Mouse (Mus musculus) spleen, adult 12 weeks (tissue): ENCODE measurements around the gene Zc3h7a.
A peak's percentile ranks its signal among the peaks of the same experiment; 100 is the strongest.

Source experiments
- DNase-seq: peaks from one replicate; pipeline ENCODE4 v3.0.0; 2022; ENCODE audit warnings: low spot score

Gene Zc3h7a

GRCm38 (mm10) chr16:11176208-11176883 is at the start of gene Zc3h7a:
Zc3h7a (minus strand) TSS chr16:11176393.
- DNase-seq: peak; percentile 90

- no peak for DNase-seq
Observed at GRCm38 (mm10) chr16:11217801-11218200, 41.6 kb upstream of the Zc3h7a start.

- DNase-seq: no peak
Observed at GRCm38 (mm10) chr16:11203600-11204390, 27.6 kb upstream of the Zc3h7a start.

GRCm38 (mm10) chr16:11202571-11203554 is 26.7 kb upstream of the Zc3h7a start, which contains the start of gene Rsl1d1:
Rsl1d1 (minus strand) TSS chr16:11203331.
- DNase-seq: peak; percentile 90

GRCm38 (mm10) chr16:11201740-11202394 is 25.7 kb upstream of the Zc3h7a start:
- DNase-seq: no peak

- no peak for DNase-seq
Observed at GRCm38 (mm10) chr16:11200247-11200646, 24.1 kb upstream of the Zc3h7a start.

- DNase-seq: no peak
Observed at GRCm38 (mm10) chr16:11198467-11198866, 22.3 kb upstream of the Zc3h7a start.

GRCm38 (mm10) chr16:11197052-11197451 is 20.9 kb upstream of the Zc3h7a start:
- DNase-seq: no peak

- no peak for DNase-seq
Observed at GRCm38 (mm10) chr16:11193231-11193630, 17.0 kb upstream of the Zc3h7a start.

GRCm38 (mm10) chr16:11190150-11190549 is 14.0 kb upstream of the Zc3h7a start:
- no peak for DNase-seq

GRCm38 (mm10) chr16:11177404-11177803 is 1.2 kb upstream of the Zc3h7a start:
- no peak for DNase-seq

- no peak for DNase-seq
Observed at GRCm38 (mm10) chr16:11176884-11177244, 671 bp upstream of the Zc3h7a start.

GRCm38 (mm10) chr16:11175489-11176207 is 545 bp downstream of the Zc3h7a start:
- DNase-seq: peak; percentile 57

- no peak for DNase-seq
Observed at GRCm38 (mm10) chr16:11175100-11175488, 1.1 kb downstream of the Zc3h7a start.

- peak; percentile 46 for DNase-seq
Observed at GRCm38 (mm10) chr16:11174671-11175081, 1.5 kb downstream of the Zc3h7a start.

GRCm38 (mm10) chr16:11171679-11172078 is 4.5 kb downstream of the Zc3h7a start:
- DNase-seq: no peak

GRCm38 (mm10) chr16:11166431-11166830 is 9.8 kb downstream of the Zc3h7a start:
- DNase-seq: no peak

- no peak for DNase-seq
Observed at GRCm38 (mm10) chr16:11164695-11165255, 11.4 kb downstream of the Zc3h7a start.

GRCm38 (mm10) chr16:11157721-11158120 is 18.5 kb downstream of the Zc3h7a start:
- peak; percentile 47 for DNase-seq

- no peak for DNase-seq
Observed at GRCm38 (mm10) chr16:11154500-11154899, 21.7 kb downstream of the Zc3h7a start.
